Mouse (Mus musculus) intestine, embryonic 14.5 days (tissue): Measurements from ENCODE around the gene Zfp740. TPM values are rescaled to one million over a fixed set of nuclear protein-coding genes. Genes with fewer than 3 reads are reported as not detected.
A peak's percentile ranks its signal among the peaks of the same experiment; 100 is the strongest.

Source experiments
- ATAC-seq: fragments of 200-750 bp; cut with Nextera tagmentation; replicated peaks from 2 replicates; pipeline ENCODE4 v1.8.0; 2017; ENCODE audit warnings: low read depth, moderate number of reproducible peaks, moderate TSS enrichment, moderate library complexity; ENCODE audit not compliant: low FRiP score, low TSS enrichment
- DNase-seq: peaks from one replicate; pipeline ENCODE4 v3.0.0-alpha.2; 2018; ENCODE audit warnings: low spot score
- H3K27ac ChIP-seq: fragments of 300-500 bp; sonication (generic); 2 replicates; pipeline ENCODE4 v1.5.1; 2014; ENCODE audit warnings: low read depth, mild to moderate bottlenecking, control low read depth
- H3K27me3 ChIP-seq: fragments of 300-500 bp; sonication (generic); replicated peaks from 2 replicates; pipeline ENCODE4 v1.6.1; 2014; ENCODE audit warnings: low read length, control low read depth; ENCODE audit not compliant: control insufficient read depth, insufficient read depth
- H3K36me3 ChIP-seq: fragments of 300-500 bp; sonication (generic); 2 replicates; pipeline ENCODE4 v1.6.1; 2014; ENCODE audit warnings: low read length, control low read depth; ENCODE audit not compliant: control insufficient read depth, insufficient read depth
- H3K4me1 ChIP-seq: fragments of 300-500 bp; sonication (generic); replicated peaks from 2 replicates; pipeline ENCODE4 v1.6.1; 2014; ENCODE audit warnings: low read length, control low read depth, mixed read lengths; ENCODE audit not compliant: control insufficient read depth, insufficient read depth
- H3K4me2 ChIP-seq: fragments of 300-500 bp; sonication (generic); 2 replicates; pipeline ENCODE4 v1.6.1; 2014; ENCODE audit warnings: low read length
- H3K4me3 ChIP-seq: fragments of 300-500 bp; sonication (generic); 2 replicates; pipeline ENCODE4 v1.5.1; 2014; ENCODE audit warnings: low read depth, low read length, control low read depth, mixed read lengths
- H3K9ac ChIP-seq: fragments of 300-500 bp; sonication (generic); 2 replicates; pipeline ENCODE4 v1.6.1; 2014; ENCODE audit warnings: mild to moderate bottlenecking, low read length
- H3K9me3 ChIP-seq: fragments of 300-500 bp; sonication (generic); 2 replicates; pipeline ENCODE4 v1.6.1; 2016; ENCODE audit warnings: low read length, control low read depth; ENCODE audit not compliant: control insufficient read depth
- WGBS: fragments of 180-500 bp; shearing (Covaris S2); extraction: QIAGEN DNeasy Blood & Tissue Kit; methylation state at CpG from one replicate; pipeline ENCODE4 v1.1.7; 2014; 5-methylcytosine and 5-hydroxymethylcytosine counted together
- polyA plus RNA-seq: library from polyadenylated mRNA; unstranded; fragments of >200 nt; fragmentation: Nextera tagmentation; extraction: Ambion mirVana; gene quantifications from 2 replicates; pipeline ENCODE4 v1.2.1, GENCODE M21; 2014

Gene Zfp740
- polyA plus RNA-seq, 1 experiment from 2014 or later, result 47.0 TPM

- ATAC-seq (peak; percentile 51), DNase-seq (peak; percentile 85)
- peak overlapping the region; percentile 59 for H3K4me2 ChIP-seq
- H3K27ac ChIP-seq, result peak overlapping the region; percentile 99
- peaks cover 24% of the 10 kb centered on the region for H3K4me1 ChIP-seq
- peak overlapping the region; percentile 90 for H3K4me3 ChIP-seq
- H3K9ac ChIP-seq, result peak overlapping the region; percentile 95
- H3K9me3 ChIP-seq, result no peaks in the 10 kb centered on the region
- 2% methylated on average over 23 of the region's 72 CpGs for WGBS
- H3K27me3 ChIP-seq, result no peaks in the 10 kb centered on the region
- peaks cover 31% of the 10 kb centered on the region for H3K36me3 ChIP-seq
These were observed 859 bp downstream of the Zfp740 start for GRCm38 (mm10) chr15:102203835-102204381.

GRCm38 (mm10) chr15:102204674-102205505, 1.8 kb downstream of the Zfp740 start, which contains the start of gene Csad:
Csad (minus strand) TSS chr15:102204724.
- Histone ChIP-seq H3K36me3 (peaks cover 40% of the 10 kb centered on the region), H3K4me3 (peak within 1 kb of the TSS; percentile 90), H3K9me3 (no peaks in the 10 kb centered on the region), H3K27ac (peak within 1 kb of the TSS; percentile 99), H3K27me3 (no peaks in the 10 kb centered on the region), H3K9ac (peak within 1 kb of the TSS; percentile 95), H3K4me2 (peak within 1 kb of the TSS; percentile 59), H3K4me1 (peaks cover 24% of the 10 kb centered on the region)
- no peak for DNase-seq
- WGBS, result 46% methylated on average over 19 of the region's 19 CpGs
- no peak for ATAC-seq

GRCm38 (mm10) chr15:102205779-102206178, 2.7 kb downstream of the Zfp740 start:
- no peaks in the 10 kb centered on the region for H3K9me3 ChIP-seq
- DNase-seq, result peak; percentile 66
- H3K27ac ChIP-seq, result peak overlapping the region; percentile 62; the same call in 1 of the 2 replicates
- peaks cover 45% of the 10 kb centered on the region for H3K36me3 ChIP-seq
- H3K4me1 ChIP-seq, result peaks cover 24% of the 10 kb centered on the region
- WGBS, result 35% methylated on average over 8 of the region's 8 CpGs
- 0 out of 2 replicates have a peak overlapping the region, but pooled peaks have one; percentile 6 for H3K9ac ChIP-seq
- no peaks in the 10 kb centered on the region for H3K27me3 ChIP-seq
- peak overlapping the region; percentile 90 for H3K4me3 ChIP-seq
- peak overlapping the region; percentile 59 for H3K4me2 ChIP-seq
- ATAC-seq, result no peak

GRCm38 (mm10) chr15:102207351-102207750, 4.3 kb downstream of the Zfp740 start:
- Histone ChIP-seq H3K4me3 (no peak overlapping the region), H3K9ac (no peak overlapping the region), H3K27ac (no peak overlapping the region), H3K4me2 (no peak overlapping the region), H3K9me3 (no peaks in the 10 kb centered on the region), H3K36me3 (peaks cover 56% of the 10 kb centered on the region), H3K27me3 (no peaks in the 10 kb centered on the region), H3K4me1 (peaks cover 22% of the 10 kb centered on the region)
- ATAC-seq (no peak), DNase-seq (no peak)
- 75% methylated on average over 3 of the region's 3 CpGs for WGBS

GRCm38 (mm10) chr15:102208092-102208561, 5.1 kb downstream of the Zfp740 start:
- Histone ChIP-seq H3K4me1 (peaks cover 18% of the 10 kb centered on the region), H3K9me3 (no peaks in the 10 kb centered on the region), H3K36me3 (peaks cover 64% of the 10 kb centered on the region), H3K27ac (no peak overlapping the region), H3K9ac (no peak overlapping the region), H3K4me3 (no peak overlapping the region), H3K4me2 (no peak overlapping the region), H3K27me3 (no peaks in the 10 kb centered on the region)
- ATAC-seq, result no peak
- 64% methylated on average over 9 of the region's 9 CpGs for WGBS
- no peak for DNase-seq

GRCm38 (mm10) chr15:102209114-102209513, 6.1 kb downstream of the Zfp740 start:
- ATAC-seq, result no peak
- Histone ChIP-seq H3K4me1 (peaks cover 18% of the 10 kb centered on the region), H3K4me2 (no peak overlapping the region), H3K36me3 (peaks cover 73% of the 10 kb centered on the region), H3K27ac (no peak overlapping the region), H3K4me3 (no peak overlapping the region), H3K9me3 (no peaks in the 10 kb centered on the region), H3K27me3 (no peaks in the 10 kb centered on the region), H3K9ac (no peak overlapping the region)
- DNase-seq, result no peak
- WGBS, result 94% methylated on average over 8 of the region's 8 CpGs

GRCm38 (mm10) chr15:102210816-102211215, 7.8 kb downstream of the Zfp740 start:
- Histone ChIP-seq H3K4me2 (no peak overlapping the region), H3K27me3 (no peaks in the 10 kb centered on the region), H3K9me3 (no peaks in the 10 kb centered on the region), H3K4me3 (no peak overlapping the region; the same call in 1 of the 2 replicates), H3K4me1 (peaks cover 7% of the 10 kb centered on the region; the same call in 1 of the 2 replicates), H3K36me3 (peaks cover 87% of the 10 kb centered on the region), H3K27ac (no peak overlapping the region), H3K9ac (no peak overlapping the region)
- no peak for ATAC-seq
- 88% methylated on average over 4 of the region's 4 CpGs for WGBS
- no peak for DNase-seq

GRCm38 (mm10) chr15:102211895-102212294, 8.8 kb downstream of the Zfp740 start:
- no peak overlapping the region for H3K9ac ChIP-seq
- no peak overlapping the region for H3K4me3 ChIP-seq
- H3K36me3 ChIP-seq, result peaks cover 92% of the 10 kb centered on the region
- ATAC-seq (no peak), DNase-seq (no peak)
- no peaks in the 10 kb centered on the region for H3K27me3 ChIP-seq
- H3K9me3 ChIP-seq, result no peaks in the 10 kb centered on the region
- no peak overlapping the region for H3K27ac ChIP-seq
- 73% methylated on average over 6 of the region's 6 CpGs for WGBS
- no peak overlapping the region for H3K4me2 ChIP-seq
- H3K4me1 ChIP-seq, result peaks cover 7% of the 10 kb centered on the region; the same call in 1 of the 2 replicates
